35 mouse cellular contexts compared by ENCODE assay signal in the genomic region with DNA sequence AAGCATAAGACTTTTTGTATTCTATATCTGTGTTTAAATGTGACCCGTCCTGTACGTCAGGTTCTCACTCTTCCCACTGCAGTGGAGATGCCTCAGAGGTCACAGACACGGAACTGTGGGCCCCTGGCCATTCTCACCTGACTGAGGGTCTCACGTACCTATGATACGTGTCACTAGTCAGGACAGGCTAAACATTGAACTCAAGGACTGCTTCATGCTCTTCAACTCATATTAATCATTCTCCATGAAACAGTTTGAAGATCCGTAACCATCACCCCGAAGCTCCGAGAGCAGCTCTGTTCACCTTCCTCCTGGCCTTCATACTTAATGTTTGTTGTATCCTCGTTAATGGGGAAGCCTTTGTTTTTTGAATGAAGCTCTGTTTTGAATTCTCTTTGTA. TPM values are rescaled to one million over a fixed set of nuclear protein-coding genes. Genes with fewer than 3 reads are reported as not detected.
"Had no signal": no experiment of that assay in that cellular context is flagged by ENCODE, and none has a peak within 500 bp of the region (broad histone marks: within the 10 kb centered on the region; RNA-seq: fewer than 3 reads in every experiment).

No protein-coding gene starts in this region.

- H3K4me2 ChIP-seq: limb, embryonic 12.5 days; limb, embryonic 13.5 days; limb, embryonic 15.5 days; liver, embryonic 11.5 days; liver, embryonic 12.5 days; liver, embryonic 13.5 days; liver, embryonic 15.5 days; lung, embryonic 14.5 days; lung, embryonic 15.5 days; midbrain, embryonic 11.5 days; midbrain, embryonic 12.5 days; midbrain, embryonic 13.5 days; midbrain, embryonic 15.5 days; neural tube, embryonic 12.5 days had no signal

- H3K4me1 ChIP-seq: neural tube, embryonic 12.5 days had no signal

- H3K36me3 ChIP-seq: limb, embryonic 12.5 days; limb, embryonic 13.5 days; midbrain, embryonic 10.5 days; midbrain, embryonic 12.5 days; midbrain, embryonic 15.5 days; neural tube, embryonic 12.5 days had no signal

- ATAC-seq: liver, embryonic 12.5 days; liver, postnatal 0 days; lung, postnatal 0 days; midbrain, embryonic 13.5 days; midbrain, embryonic 15.5 days; midbrain, embryonic 16.5 days had no signal

- H3K27ac ChIP-seq: limb, embryonic 10.5 days; limb, embryonic 12.5 days; limb, embryonic 13.5 days; limb, embryonic 15.5 days; liver, embryonic 12.5 days; liver, embryonic 13.5 days; liver, embryonic 14.5 days; liver, embryonic 15.5 days; lung, embryonic 15.5 days; macrophage; midbrain, embryonic 10.5 days; midbrain, embryonic 12.5 days; midbrain, embryonic 13.5 days; midbrain, embryonic 15.5 days; neural tube, embryonic 12.5 days had no signal

- DNase-seq: left cerebral cortex, postnatal 4 days; liver; liver, embryonic 13.5 days; liver, postnatal 0 days; lung, adult 18-20 months; lung, adult 2 months; lung, embryonic 14.5 days; lung, postnatal 10 days; lung, postnatal 14 days; lung, postnatal 36 days; lung, postnatal 4 days; midbrain, embryonic 14.5 days had no signal

- H3K4me3 ChIP-seq: limb, embryonic 10.5 days; limb, embryonic 12.5 days; limb, embryonic 13.5 days; limb, embryonic 15.5 days; liver, embryonic 12.5 days; liver, embryonic 13.5 days; liver, embryonic 15.5 days; lung, embryonic 15.5 days; megakaryocyte, embryonic 14.5 days; midbrain, embryonic 10.5 days; midbrain, embryonic 12.5 days; midbrain, embryonic 13.5 days; midbrain, embryonic 15.5 days; myocyte; neural tube, embryonic 12.5 days had no signal

- H3K9me3 ChIP-seq: limb, embryonic 10.5 days; limb, embryonic 12.5 days; limb, embryonic 13.5 days; limb, embryonic 15.5 days; liver, embryonic 12.5 days; liver, embryonic 13.5 days; liver, embryonic 15.5 days; lung, embryonic 15.5 days; megakaryocyte, embryonic 14.5 days; midbrain, embryonic 10.5 days; midbrain, embryonic 12.5 days; midbrain, embryonic 13.5 days; midbrain, embryonic 15.5 days; neural tube, embryonic 12.5 days had no signal

- H3K9ac ChIP-seq: limb, embryonic 12.5 days; limb, embryonic 13.5 days; limb, embryonic 15.5 days; liver, embryonic 12.5 days; liver, embryonic 13.5 days; liver, embryonic 14.5 days; liver, embryonic 15.5 days; liver, postnatal 0 days; lung, embryonic 14.5 days; lung, embryonic 15.5 days; midbrain, embryonic 12.5 days; midbrain, embryonic 13.5 days; midbrain, embryonic 15.5 days; neural tube, embryonic 12.5 days had no signal

- H3K27me3 ChIP-seq: limb, embryonic 12.5 days; limb, embryonic 13.5 days; limb, embryonic 15.5 days; liver, embryonic 12.5 days; liver, embryonic 13.5 days; liver, embryonic 15.5 days; lung, embryonic 15.5 days; megakaryocyte, embryonic 14.5 days; midbrain, embryonic 12.5 days; midbrain, embryonic 13.5 days; midbrain, embryonic 15.5 days; neural tube, embryonic 12.5 days had no signal

RNA-seq across cellular contexts. Expression of a gene that starts 45.7 kb away (rescaled TPM):
- polyA plus RNA-seq: liver, adult 2 months; liver, embryonic 12.5 days; liver, embryonic 13.5 days; liver, embryonic 15.5 days; liver, embryonic 16.5 days; liver, postnatal 0 days; lung, adult 2 months; lung, embryonic 14.5 days; lung, embryonic 15.5 days; lung, embryonic 16.5 days; lung, postnatal 0 days had no signal
